Mouse (Mus musculus): Measurements from ENCODE around the gene Irf7. TPM values are rescaled to one million over a fixed set of nuclear protein-coding genes. Genes with fewer than 3 reads are reported as not detected.
A peak's percentile ranks its signal among the peaks of the same experiment; 100 is the strongest.

Gene Irf7
- total RNA-seq (2014; rRNA removed; ENCODE audit: low replicate concordance), result 10.0 and 18.8 TPM in 2 replicates
- polyA plus RNA-seq (2015; fragmentation: Nextera tagmentation; extraction: Ambion mirVana), result 6.2 and 7.5 TPM in 2 replicates

DNA sequence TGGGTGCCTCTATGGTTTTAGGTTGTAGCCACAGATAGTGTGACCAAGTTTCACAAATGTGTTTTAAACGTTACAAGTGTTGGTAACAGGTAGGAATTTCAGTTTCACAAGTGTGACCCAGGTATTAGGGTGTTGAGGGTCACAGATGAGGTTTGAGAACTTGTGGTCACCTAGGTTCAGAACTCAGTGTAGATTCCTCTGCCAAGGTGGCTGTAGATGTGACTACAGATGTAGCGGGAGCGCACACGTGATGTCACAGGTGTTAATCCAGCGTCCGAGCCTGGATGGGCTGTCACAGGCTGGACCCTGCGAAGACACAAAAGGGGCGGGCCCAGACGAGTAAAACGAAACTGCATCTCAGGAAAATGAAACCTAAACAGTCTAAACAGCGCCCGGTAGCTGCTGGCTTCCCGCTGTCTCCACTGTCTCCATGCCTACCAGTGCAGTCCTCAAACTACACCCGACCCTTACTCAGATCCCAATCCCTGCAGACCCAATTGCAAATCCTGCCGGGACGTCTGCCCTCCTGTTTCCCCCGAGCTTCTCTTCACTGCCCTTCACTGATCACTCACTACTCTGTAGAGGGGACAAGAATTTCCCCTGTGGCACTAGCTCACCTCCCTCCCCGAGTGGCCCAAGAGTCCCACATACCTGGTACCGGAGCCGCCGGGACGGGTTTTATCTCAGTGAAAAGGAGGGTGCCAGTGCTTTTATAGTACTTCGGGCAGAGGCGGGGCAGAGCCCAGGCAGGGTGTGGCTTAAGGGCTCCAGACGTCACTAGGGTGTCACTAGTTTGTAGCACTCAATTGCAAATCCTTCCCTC is at the start of gene Irf7:
TSS of gene Irf7 (minus strand) at position 743 of the 823 bp plus-strand sequence.
- WGBS, result 5% methylated on average over 25 of the region's 25 CpGs
- TF ChIP-seq CTCF (IDR thresholded peaks at IDR 0.05; ENCODE audit: low read depth) (no peak), EP300 (IDR thresholded peaks at IDR 0.05; ENCODE audit: low read depth) (no peak)
- Histone ChIP-seq H3K4me2 (ENCODE audit: low read depth, low read length) (peak within 1 kb of the TSS; percentile 63), H3K27me3 (ENCODE audit: control insufficient read depth, insufficient read depth, low read length) (no peaks in the 10 kb centered on the region), H3K4me1 (ENCODE audit: control insufficient read depth, insufficient read depth) (peaks cover 9% of the 10 kb centered on the region), H3K27ac (ENCODE audit: low read depth) (peak within 1 kb of the TSS; percentile 46; the same call in 1 of the 2 replicates), H3K9me3 (replicated peaks; ENCODE audit: control insufficient read depth, low read length) (no peaks in the 10 kb centered on the region), H3K9ac (replicated peaks; ENCODE audit: low read depth, low read length) (peak within 1 kb of the TSS; percentile 64), H3K4me3 (ENCODE audit: low read depth, low read length) (peak within 1 kb of the TSS; percentile 67), H3K36me3 (replicated peaks; ENCODE audit: control insufficient read depth, insufficient read depth, low read length) (peaks cover 32% of the 10 kb centered on the region)
- DNase-seq (ENCODE audit: low spot score), result peak; percentile 77
- peak; percentile 79 for ATAC-seq (ENCODE audit: insufficient read depth, low read depth)

DNA sequence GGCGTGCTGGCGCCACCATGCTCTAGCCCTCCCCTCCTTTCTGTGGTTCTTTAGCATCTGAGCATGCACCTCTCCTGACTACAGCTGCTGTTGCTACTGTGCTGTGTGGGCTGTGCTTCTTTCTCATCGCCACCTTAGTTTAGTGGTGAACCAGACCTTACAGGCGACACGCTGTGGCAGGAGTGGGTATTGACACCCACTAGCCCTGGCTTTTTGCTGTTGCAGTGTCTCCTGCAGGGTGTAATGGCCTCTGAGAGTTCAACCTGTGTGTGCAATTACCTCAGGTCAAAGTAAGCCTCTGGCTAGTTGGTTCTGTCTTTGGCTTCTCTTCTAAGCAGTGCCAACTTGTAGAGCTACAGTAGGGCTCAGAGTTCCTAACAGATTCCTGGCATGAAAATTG is 49.7 kb upstream of the Irf7 start:
- WGBS, result 72% methylated on average over 5 of the region's 5 CpGs
- no peak overlapping the region for H3K4me3 ChIP-seq (ENCODE audit: low read depth, low read length)
- H3K9me3 ChIP-seq (replicated peaks; ENCODE audit: control insufficient read depth, low read length), result no peaks in the 10 kb centered on the region
- no peak for DNase-seq (ENCODE audit: low spot score)
- H3K27ac ChIP-seq (ENCODE audit: low read depth), result no peak overlapping the region
- no peak overlapping the region for H3K9ac ChIP-seq (replicated peaks; ENCODE audit: low read depth, low read length)
- no peak; the same call in 1 of the 2 replicates for ATAC-seq (ENCODE audit: insufficient read depth, low read depth)
- TF ChIP-seq EP300 (IDR thresholded peaks at IDR 0.05; ENCODE audit: low read depth) (no peak), CTCF (IDR thresholded peaks at IDR 0.05; ENCODE audit: low read depth) (peak; percentile 47)
- no peak overlapping the region for H3K4me2 ChIP-seq (ENCODE audit: low read depth, low read length)
- H3K4me1 ChIP-seq (ENCODE audit: control insufficient read depth, insufficient read depth), result no peaks in the 10 kb centered on the region; the same call in 1 of the 2 replicates
- H3K27me3 ChIP-seq (ENCODE audit: control insufficient read depth, insufficient read depth, low read length), result no peaks in the 10 kb centered on the region
- peaks cover 98% of the 10 kb centered on the region for H3K36me3 ChIP-seq (replicated peaks; ENCODE audit: control insufficient read depth, insufficient read depth, low read length)

DNA sequence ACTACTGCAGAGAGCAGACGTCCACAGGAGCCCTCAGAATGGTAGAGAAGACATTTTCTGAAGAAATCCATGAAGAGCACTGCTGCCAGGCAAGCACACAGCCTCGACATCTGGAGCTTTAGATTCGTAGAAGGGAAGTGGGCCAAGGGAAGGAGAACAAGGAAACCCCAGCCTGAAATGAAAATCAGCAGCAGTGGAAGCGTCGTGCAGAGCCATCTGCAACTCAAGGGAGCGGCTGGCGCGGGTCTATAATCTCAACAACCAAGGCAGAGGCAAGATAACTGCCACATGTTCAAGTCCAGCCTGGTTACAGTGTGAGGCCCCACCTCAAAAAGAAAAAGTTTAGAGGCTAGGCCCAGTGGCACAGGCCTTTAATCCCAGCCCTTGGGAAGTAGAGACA is 48.8 kb upstream of the Irf7 start:
- ATAC-seq (ENCODE audit: insufficient read depth, low read depth) (no peak), DNase-seq (ENCODE audit: low spot score) (no peak)
- no peaks in the 10 kb centered on the region for H3K9me3 ChIP-seq (replicated peaks; ENCODE audit: control insufficient read depth, low read length)
- 80% methylated on average over 8 of the region's 8 CpGs for WGBS
- TF ChIP-seq EP300 (IDR thresholded peaks at IDR 0.05; ENCODE audit: low read depth) (no peak), CTCF (IDR thresholded peaks at IDR 0.05; ENCODE audit: low read depth) (no peak)
- H3K4me2 ChIP-seq (ENCODE audit: low read depth, low read length), result no peak overlapping the region
- H3K36me3 ChIP-seq (replicated peaks; ENCODE audit: control insufficient read depth, insufficient read depth, low read length), result peaks cover 98% of the 10 kb centered on the region
- H3K27me3 ChIP-seq (ENCODE audit: control insufficient read depth, insufficient read depth, low read length), result no peaks in the 10 kb centered on the region
- no peak overlapping the region for H3K4me3 ChIP-seq (ENCODE audit: low read depth, low read length)
- H3K9ac ChIP-seq (replicated peaks; ENCODE audit: low read depth, low read length), result no peak overlapping the region
- H3K27ac ChIP-seq (ENCODE audit: low read depth), result no peak overlapping the region
- H3K4me1 ChIP-seq (ENCODE audit: control insufficient read depth, insufficient read depth), result no peaks in the 10 kb centered on the region; the same call in 1 of the 2 replicates

DNA sequence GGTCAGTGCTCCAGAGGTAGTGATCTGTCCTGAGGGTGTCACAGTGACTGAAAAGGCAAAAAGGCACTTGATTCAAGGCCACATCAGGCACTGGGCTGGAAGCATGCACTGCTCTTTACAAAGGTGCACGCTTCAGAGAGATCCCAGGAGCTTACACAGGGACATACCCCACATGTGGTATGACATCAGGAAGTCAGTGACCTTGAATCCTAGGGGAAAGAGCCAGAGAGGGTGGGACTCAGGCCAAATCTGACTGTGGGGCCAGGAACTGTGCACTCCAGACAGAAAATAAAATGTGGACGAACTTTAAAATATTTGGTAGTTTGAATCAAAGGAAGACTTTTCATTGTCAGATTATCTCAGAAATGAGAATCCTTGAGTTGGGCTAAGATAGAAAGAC is 48.1 kb upstream of the Irf7 start:
- no peak overlapping the region for H3K4me2 ChIP-seq (ENCODE audit: low read depth, low read length)
- 72% methylated on average over 2 of the region's 2 CpGs for WGBS
- no peak overlapping the region for H3K4me3 ChIP-seq (ENCODE audit: low read depth, low read length)
- DNase-seq (ENCODE audit: low spot score) (no peak), ATAC-seq (ENCODE audit: insufficient read depth, low read depth) (no peak)
- no peak overlapping the region for H3K9ac ChIP-seq (replicated peaks; ENCODE audit: low read depth, low read length)
- H3K9me3 ChIP-seq (replicated peaks; ENCODE audit: control insufficient read depth, low read length), result no peaks in the 10 kb centered on the region
- TF ChIP-seq CTCF (IDR thresholded peaks at IDR 0.05; ENCODE audit: low read depth) (no peak), EP300 (IDR thresholded peaks at IDR 0.05; ENCODE audit: low read depth) (no peak)
- no peak overlapping the region for H3K27ac ChIP-seq (ENCODE audit: low read depth)
- no peaks in the 10 kb centered on the region for H3K27me3 ChIP-seq (ENCODE audit: control insufficient read depth, insufficient read depth, low read length)
- H3K4me1 ChIP-seq (ENCODE audit: control insufficient read depth, insufficient read depth), result no peaks in the 10 kb centered on the region; the same call in 1 of the 2 replicates
- H3K36me3 ChIP-seq (replicated peaks; ENCODE audit: control insufficient read depth, insufficient read depth, low read length), result peaks cover 98% of the 10 kb centered on the region

DNA sequence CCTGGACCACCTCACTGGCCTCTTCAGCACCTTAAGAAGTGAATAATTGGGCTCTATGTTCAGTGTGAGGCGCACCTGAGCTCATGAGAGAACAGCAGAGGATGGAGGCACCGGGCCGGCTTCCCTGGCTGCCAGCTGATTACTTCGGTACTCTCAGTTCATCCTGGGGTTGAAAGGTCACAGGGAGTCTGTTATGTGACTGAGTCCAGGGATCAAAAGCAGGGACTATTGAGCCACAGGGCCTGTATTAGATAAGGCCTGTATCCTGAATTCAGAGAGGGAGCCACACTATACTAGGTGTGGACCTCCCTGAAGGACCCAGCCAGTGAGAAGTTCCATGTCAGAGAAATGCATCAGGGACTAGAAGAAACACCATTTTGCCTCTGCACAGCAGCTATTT is 38.3 kb upstream of the Irf7 start:
- DNase-seq (ENCODE audit: low spot score), result no peak
- no peaks in the 10 kb centered on the region for H3K4me1 ChIP-seq (ENCODE audit: control insufficient read depth, insufficient read depth)
- no peaks in the 10 kb centered on the region for H3K9me3 ChIP-seq (replicated peaks; ENCODE audit: control insufficient read depth, low read length)
- H3K36me3 ChIP-seq (replicated peaks; ENCODE audit: control insufficient read depth, insufficient read depth, low read length), result peaks cover 77% of the 10 kb centered on the region
- 79% methylated on average over 4 of the region's 4 CpGs for WGBS
- no peak overlapping the region for H3K4me3 ChIP-seq (ENCODE audit: low read depth, low read length)
- H3K27me3 ChIP-seq (ENCODE audit: control insufficient read depth, insufficient read depth, low read length), result no peaks in the 10 kb centered on the region
- TF ChIP-seq CTCF (IDR thresholded peaks at IDR 0.05; ENCODE audit: low read depth) (no peak), EP300 (IDR thresholded peaks at IDR 0.05; ENCODE audit: low read depth) (no peak)
- no peak overlapping the region for H3K4me2 ChIP-seq (ENCODE audit: low read depth, low read length)
- H3K27ac ChIP-seq (ENCODE audit: low read depth), result no peak overlapping the region
- ATAC-seq (ENCODE audit: insufficient read depth, low read depth), result no peak
- no peak overlapping the region for H3K9ac ChIP-seq (replicated peaks; ENCODE audit: low read depth, low read length)

Measured in heart, postnatal 0 days (tissue).